Mouse (Mus musculus): Measurements from ENCODE around the gene Ptov1. TPM values are rescaled to one million over a fixed set of nuclear protein-coding genes. Genes with fewer than 3 reads are reported as not detected.
"Not testable (repeated sequence)": the region's sequence is repeated elsewhere in the genome, so short reads cannot be mapped to it uniquely, and the experiment has no call there.

The Ptov1 gene
- total and polyA plus RNA-seq, 2 experiments, result 17.0 to 76.1 TPM

DNA sequence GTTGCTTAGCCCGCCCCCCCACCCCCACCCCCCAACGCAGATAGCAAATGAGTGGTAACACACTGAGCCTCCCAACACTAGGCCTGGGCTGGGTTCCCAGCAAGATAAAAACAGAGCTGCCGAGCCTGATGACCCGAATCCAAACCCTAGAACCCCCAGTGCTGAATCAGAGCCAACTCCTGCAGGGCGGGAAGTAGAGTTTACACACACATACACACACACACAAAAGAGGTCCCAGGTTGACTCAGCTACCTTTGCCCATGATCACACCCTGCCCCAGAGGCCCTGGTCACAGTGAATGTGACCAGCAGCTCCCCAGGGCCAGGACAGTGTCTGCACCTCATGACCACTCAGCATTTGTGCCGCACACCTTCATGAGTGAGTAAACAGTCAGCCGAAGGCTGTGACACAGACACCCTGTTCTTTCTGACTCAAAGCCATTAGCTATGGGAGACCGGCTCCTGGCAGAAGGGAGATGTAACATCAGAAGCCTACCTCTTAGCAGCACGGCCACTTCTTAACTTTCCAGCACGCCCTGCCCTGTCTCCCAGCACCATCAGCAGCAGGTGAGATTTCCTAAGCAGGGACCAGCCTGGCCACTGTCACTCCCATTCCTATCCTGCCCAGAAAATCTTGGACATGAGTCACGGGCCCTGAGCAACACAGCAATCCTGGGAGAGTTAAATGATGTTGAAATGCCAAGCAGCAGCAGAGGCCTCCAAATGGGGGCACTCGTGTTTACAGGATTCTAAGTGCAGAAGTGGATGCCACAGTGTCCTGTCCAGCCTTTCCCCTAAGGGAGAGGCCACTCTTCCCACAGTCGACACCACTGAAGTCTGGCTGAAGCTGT lies 18.9 kb upstream of the Ptov1 start:
- H3K36me3 ChIP-seq (ENCODE audit: control insufficient read depth, insufficient read depth, low read length), result no peaks in the 10 kb centered on the region; the same call in 1 of the 2 replicates
- DNase-seq (ENCODE audit: extremely low read depth, low read depth, low spot score), result no peak

DNA sequence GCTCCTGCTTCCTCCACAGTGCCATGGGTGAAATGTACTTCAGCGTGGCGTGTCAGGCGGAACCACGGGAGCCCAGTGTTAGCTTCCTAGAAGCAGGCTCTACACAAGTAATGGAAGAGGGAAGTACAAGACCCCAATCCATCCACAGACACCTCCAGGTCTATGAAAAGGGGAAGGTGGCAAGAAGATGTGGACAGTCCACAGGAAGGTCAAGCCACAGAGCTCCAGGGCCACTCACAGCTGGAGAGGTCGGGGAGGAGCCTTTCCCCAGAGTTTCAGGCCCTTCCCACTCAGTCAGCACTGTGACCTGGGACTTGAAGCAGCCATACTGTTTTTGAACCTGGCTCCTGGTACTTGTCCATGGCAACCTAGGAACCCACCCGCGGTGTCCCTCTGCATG lies 17.4 kb upstream of the Ptov1 start:
- Histone ChIP-seq H3K4me3 (ENCODE audit: insufficient read depth, low read depth, low read length) (no peak overlapping the region), H3K36me3 (ENCODE audit: control insufficient read depth, insufficient read depth, low read length) (peaks cover 3% of the 10 kb centered on the region), H3K27ac (replicated peaks; ENCODE audit: insufficient read depth, low read depth, low read length) (no peak overlapping the region), H3K4me1 (ENCODE audit: control insufficient read depth, insufficient read depth, low read length) (peaks cover 7% of the 10 kb centered on the region), H3K9ac (ENCODE audit: low read depth, low read length) (no peak overlapping the region), H3K27me3 (ENCODE audit: control insufficient read depth, insufficient read depth, low read length) (no peaks in the 10 kb centered on the region), H3K79me2 (ENCODE audit: control insufficient read depth, insufficient read depth, low read length) (peaks cover 16% of the 10 kb centered on the region)
- no peak for DNase-seq (ENCODE audit: extremely low read depth, low read depth, low spot score)
- TF ChIP-seq POLR2A (IDR thresholded peaks at IDR 0.05; ENCODE audit: extremely low read depth, insufficient read depth, low read length) (no peak), CTCF (IDR thresholded peaks at IDR 0.05; ENCODE audit: low read depth, low read length) (no peak)
- WGBS, result 93% methylated on average over 7 of the region's 7 CpGs

More for the DNA sequence above, 18.9 kb upstream of the Ptov1 start:
- Histone ChIP-seq H3K79me2 (ENCODE audit: control insufficient read depth, insufficient read depth, low read length) (peaks cover 18% of the 10 kb centered on the region), H3K27me3 (ENCODE audit: control insufficient read depth, insufficient read depth, low read length) (no peaks in the 10 kb centered on the region), H3K9ac (ENCODE audit: low read depth, low read length) (no peak overlapping the region), H3K4me3 (ENCODE audit: insufficient read depth, low read depth, low read length) (no peak overlapping the region), H3K4me1 (ENCODE audit: control insufficient read depth, insufficient read depth, low read length) (peaks cover 7% of the 10 kb centered on the region), H3K27ac (replicated peaks; ENCODE audit: insufficient read depth, low read depth, low read length) (no peak overlapping the region)
- TF ChIP-seq POLR2A (IDR thresholded peaks at IDR 0.05; ENCODE audit: extremely low read depth, insufficient read depth, low read length) (no peak), CTCF (IDR thresholded peaks at IDR 0.05; ENCODE audit: low read depth, low read length) (no peak)
- WGBS, result 62% methylated on average over 13 of the region's 13 CpGs

DNA sequence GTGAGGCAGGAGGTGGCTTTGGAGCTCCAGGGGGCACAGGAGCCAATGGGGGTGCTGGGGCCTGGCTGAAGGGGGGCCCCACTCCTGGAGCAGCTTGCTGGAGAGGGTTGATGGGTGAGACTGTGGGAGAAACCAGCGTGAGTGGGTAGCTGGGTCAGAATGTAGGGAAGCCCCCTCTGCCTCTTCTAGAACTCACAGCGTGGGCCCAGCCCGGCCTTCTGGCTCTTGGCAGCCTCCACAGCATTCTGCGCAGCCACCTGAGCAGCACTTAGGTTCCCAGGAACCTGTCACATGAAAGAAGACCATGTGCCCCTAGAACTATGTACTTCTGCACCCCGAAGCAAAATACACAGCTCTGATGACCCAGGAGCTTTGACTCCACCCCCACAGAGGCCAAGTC lies 15.0 kb upstream of the Ptov1 start:
- Histone ChIP-seq H3K4me1 (ENCODE audit: control insufficient read depth, insufficient read depth, low read length) (no peaks in the 10 kb centered on the region), H3K4me3 (ENCODE audit: insufficient read depth, low read depth, low read length) (no peak overlapping the region), H3K36me3 (ENCODE audit: control insufficient read depth, insufficient read depth, low read length) (peaks cover 5% of the 10 kb centered on the region), H3K79me2 (ENCODE audit: control insufficient read depth, insufficient read depth, low read length) (no peaks in the 10 kb centered on the region), H3K9ac (ENCODE audit: low read depth, low read length) (no peak overlapping the region), H3K27ac (replicated peaks; ENCODE audit: insufficient read depth, low read depth, low read length) (no peak overlapping the region), H3K27me3 (ENCODE audit: control insufficient read depth, insufficient read depth, low read length) (no peaks in the 10 kb centered on the region)
- 96% methylated on average over 5 of the region's 5 CpGs for WGBS
- no peak for DNase-seq (ENCODE audit: extremely low read depth, low read depth, low spot score)
- TF ChIP-seq CTCF (IDR thresholded peaks at IDR 0.05; ENCODE audit: low read depth, low read length) (no peak), POLR2A (IDR thresholded peaks at IDR 0.05; ENCODE audit: extremely low read depth, insufficient read depth, low read length) (no peak)

DNA sequence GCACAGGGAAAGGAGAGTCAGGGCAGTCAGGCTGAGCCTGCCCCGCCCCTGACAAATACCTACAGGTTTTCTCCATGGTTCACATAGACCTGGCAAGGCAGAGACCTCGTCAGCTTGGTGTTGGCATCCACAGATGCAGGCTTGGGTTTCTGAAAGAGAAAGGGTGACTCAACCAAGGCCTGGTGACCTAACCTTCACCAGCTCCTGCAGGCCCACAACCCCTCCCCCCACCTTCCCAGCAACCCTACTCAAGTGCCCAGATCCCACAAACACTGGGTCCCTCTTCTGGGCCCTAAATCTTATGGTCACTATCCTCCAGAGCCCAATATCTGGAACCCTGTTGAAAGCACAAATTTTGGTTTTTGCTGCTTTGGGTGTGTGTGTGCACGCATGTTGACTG lies 13.4 kb upstream of the Ptov1 start:
- no peak for DNase-seq (ENCODE audit: extremely low read depth, low read depth, low spot score)
- Histone ChIP-seq H3K9ac (ENCODE audit: low read depth, low read length) (no peak overlapping the region), H3K36me3 (ENCODE audit: control insufficient read depth, insufficient read depth, low read length) (peaks cover 5% of the 10 kb centered on the region), H3K4me3 (ENCODE audit: insufficient read depth, low read depth, low read length) (no peak overlapping the region), H3K4me1 (ENCODE audit: control insufficient read depth, insufficient read depth, low read length) (no peaks in the 10 kb centered on the region), H3K79me2 (ENCODE audit: control insufficient read depth, insufficient read depth, low read length) (no peaks in the 10 kb centered on the region), H3K27ac (replicated peaks; ENCODE audit: insufficient read depth, low read depth, low read length) (no peak overlapping the region), H3K27me3 (ENCODE audit: control insufficient read depth, insufficient read depth, low read length) (no peaks in the 10 kb centered on the region)
- no peak for TF ChIP-seq CTCF (IDR thresholded peaks at IDR 0.05; ENCODE audit: low read depth, low read length)
- no peak for TF ChIP-seq POLR2A (IDR thresholded peaks at IDR 0.05; ENCODE audit: extremely low read depth, insufficient read depth, low read length)
- WGBS, result 94% methylated on average over 3 of the region's 3 CpGs

DNA sequence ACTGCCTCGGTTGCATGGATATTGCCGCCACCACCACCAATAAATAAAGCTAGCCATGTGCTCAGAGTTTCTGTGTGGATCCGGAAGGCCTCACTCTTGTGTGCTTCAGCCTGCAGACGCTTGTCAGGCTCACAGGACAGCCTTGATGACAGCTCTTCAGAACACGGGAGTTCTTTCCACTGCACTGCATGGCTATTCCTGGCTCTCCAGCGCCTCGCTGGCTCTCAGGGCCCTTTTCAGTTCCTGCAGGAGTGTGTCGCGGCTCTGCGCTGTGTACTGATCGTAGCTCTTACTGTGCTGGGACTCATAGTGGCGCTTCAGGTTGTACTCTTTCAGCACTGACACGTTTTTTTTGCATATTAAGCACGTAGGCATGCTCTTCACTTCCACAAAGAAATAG lies 8.2 kb upstream of the Ptov1 start:
- Histone ChIP-seq H3K4me1 (ENCODE audit: control insufficient read depth, insufficient read depth, low read length) (peaks cover under 1% of the 10 kb centered on the region; the same call in 1 of the 2 replicates), H3K36me3 (ENCODE audit: control insufficient read depth, insufficient read depth, low read length) (peaks cover 6% of the 10 kb centered on the region), H3K27ac (replicated peaks; ENCODE audit: insufficient read depth, low read depth, low read length) (no peak overlapping the region), H3K9ac (ENCODE audit: low read depth, low read length) (no peak overlapping the region), H3K4me3 (ENCODE audit: insufficient read depth, low read depth, low read length) (no peak overlapping the region), H3K27me3 (ENCODE audit: control insufficient read depth, insufficient read depth, low read length) (no peaks in the 10 kb centered on the region), H3K79me2 (ENCODE audit: control insufficient read depth, insufficient read depth, low read length) (no peaks in the 10 kb centered on the region)
- TF ChIP-seq CTCF (IDR thresholded peaks at IDR 0.05; ENCODE audit: low read depth, low read length), result no peak
- no peak for TF ChIP-seq POLR2A (IDR thresholded peaks at IDR 0.05; ENCODE audit: extremely low read depth, insufficient read depth, low read length)
- no peak for DNase-seq (ENCODE audit: extremely low read depth, low read depth, low spot score)
- 90% methylated on average over 14 of the region's 14 CpGs for WGBS

DNA sequence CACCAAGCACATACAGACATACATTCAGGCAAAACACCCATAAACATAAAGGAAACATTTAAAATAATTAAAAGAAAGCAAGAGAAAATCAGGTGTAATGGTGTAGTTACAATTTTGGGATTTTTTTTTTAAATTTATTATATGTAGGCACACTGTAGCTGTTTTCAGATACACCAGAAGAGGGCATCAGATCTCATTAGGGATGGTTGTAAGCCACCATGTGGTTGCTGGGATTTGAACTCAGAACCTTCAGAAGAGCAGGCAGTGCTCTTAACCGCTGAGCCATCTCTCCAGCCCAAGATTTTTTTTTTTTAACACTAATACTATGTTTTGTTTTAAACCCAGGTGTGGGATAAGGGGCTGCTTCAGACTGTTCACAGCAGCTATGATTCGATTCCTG lies 2.2 kb upstream of the Ptov1 start:
- 94% methylated on average over 2 of the region's 2 CpGs for WGBS
- H3K27me3 ChIP-seq (ENCODE audit: control insufficient read depth, insufficient read depth, low read length); H3K79me2 ChIP-seq (ENCODE audit: control insufficient read depth, insufficient read depth, low read length); H3K27ac ChIP-seq (replicated peaks; ENCODE audit: insufficient read depth, low read depth, low read length); H3K4me3 ChIP-seq (ENCODE audit: insufficient read depth, low read depth, low read length); H3K36me3 ChIP-seq (ENCODE audit: control insufficient read depth, insufficient read depth, low read length); H3K9ac ChIP-seq (ENCODE audit: low read depth, low read length); DNase-seq (ENCODE audit: extremely low read depth, low read depth, low spot score): not testable (repeated sequence)
- H3K4me1 ChIP-seq (ENCODE audit: control insufficient read depth, insufficient read depth, low read length), result peaks cover 16% of the 10 kb centered on the region
